In the genomic region with DNA sequence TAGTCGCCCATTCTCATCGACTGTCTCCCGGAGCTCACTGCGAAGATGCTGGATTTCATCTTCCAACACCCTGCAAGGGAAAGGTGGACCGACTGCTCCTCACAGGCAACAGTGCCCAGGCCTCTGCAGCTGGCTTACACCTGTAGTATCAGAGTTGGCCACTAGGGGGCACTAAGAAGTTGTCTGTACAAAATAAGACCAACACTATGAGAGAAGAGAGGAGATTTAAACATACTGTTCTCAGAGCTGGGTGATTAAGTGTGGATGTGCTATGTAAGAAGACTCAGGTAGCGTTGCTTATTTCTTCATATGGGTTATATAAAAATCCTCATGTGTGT, we compare ENCODE assay signal across 9 mouse cellular contexts. TPM values are rescaled to one million over a fixed set of nuclear protein-coding genes. Genes with fewer than 3 reads are reported as not detected.
DNase-seq lines count a peak whose midpoint lies in the region; ATAC-seq and TF ChIP-seq lines count a peak whose summit lies in the region.
"Had no signal": no experiment of that assay in that cellular context is flagged by ENCODE, and none has a peak within 500 bp of the region (broad histone marks: within the 10 kb centered on the region; RNA-seq: fewer than 3 reads in every experiment).

No protein-coding gene starts in this region.

- TF ChIP-seq POLR2A in olfactory bulb, adult 2 months (IDR thresholded peaks at IDR 0.05; ENCODE audit: insufficient read depth, low read depth, low read length) = no peak

- no peak overlapping the region for H3K27ac ChIP-seq in olfactory bulb, adult 2 months (ENCODE audit: insufficient read depth, low read depth, low read length)
- H3K27ac ChIP-seq: heart, embryonic 13.5 days had no signal

- H3K4me3 ChIP-seq in olfactory bulb, adult 2 months (ENCODE audit: insufficient read depth, low read depth, low read length) = no peak overlapping the region
- H3K4me3 ChIP-seq: heart, embryonic 13.5 days had no signal

- peak; percentile 86 to 89 for DNase-seq in B cell, adult 2 months
- peak; percentile 40 for DNase-seq in WW6 (ENCODE audit: low read depth, low spot score)
- DNase-seq in kidney, postnatal 36 days = peak; percentile 76 to 90
- peak; percentile 60 to 77 for DNase-seq in lung, adult 18-20 months
- DNase-seq in thymus, postnatal 0 days (ENCODE audit: low spot score) = peak; percentile 80

- WGBS in olfactory bulb, adult 2 months = 22% methylated on average over 6 of the region's 6 CpGs

- H3K4me1 ChIP-seq in olfactory bulb, adult 2 months (ENCODE audit: control insufficient read depth, insufficient read depth, low read length) = peaks cover 19% of the 10 kb centered on the region
- H3K4me1 ChIP-seq: heart, embryonic 13.5 days had no signal

- peak; percentile 54; the same call in 1 of the 2 replicates for TF ChIP-seq CTCF in olfactory bulb, adult 2 months (IDR thresholded peaks at IDR 0.05; ENCODE audit: insufficient read depth, low read depth, low read length)

- ATAC-seq in common myeloid progenitor, adult 5-6 weeks (replicated peaks; ENCODE audit: low read depth, poor library complexity, severe bottlenecking) = peak; percentile 79
- ATAC-seq in granulocyte monocyte progenitor cell, adult 5-6 weeks (replicated peaks; ENCODE audit: poor library complexity, severe bottlenecking) = peak; percentile 58

RNA-seq across cellular contexts. Expression of gene Ccdc13, which starts 8.3 kb away (rescaled TPM):
- not detected in 2 replicates for total RNA-seq in common myeloid progenitor, adult 5-6 weeks (2017)
- total RNA-seq in granulocyte monocyte progenitor cell, adult 5-6 weeks (2014; fragmentation: Nextera tagmentation) = not detected in 2 replicates
- not detected in 2 replicates for total RNA-seq in granulocyte monocyte progenitor cell, adult 5-6 weeks (2017)
- polyA plus RNA-seq in olfactory bulb, adult 2 months (2012; ENCODE audit: insufficient read depth, insufficient read length, low replicate concordance, missing spikeins) = not detected in 2 replicates
- 0.24 and 0.29 TPM in 2 replicates for polyA plus RNA-seq in thymus, postnatal 0 days (2015; fragmentation: Nextera tagmentation; extraction: Ambion mirVana)
- polyA plus RNA-seq: heart, embryonic 13.5 days had no signal

RNA-seq across cellular contexts. Expression of gene Higd1a, which starts 27.2 kb away (rescaled TPM):
- 15.5 and 18.5 TPM in 2 replicates for total RNA-seq in common myeloid progenitor, adult 5-6 weeks (2017)
- total RNA-seq in granulocyte monocyte progenitor cell, adult 5-6 weeks (2014; fragmentation: Nextera tagmentation) = 106 and 125 TPM in 2 replicates
- total RNA-seq in granulocyte monocyte progenitor cell, adult 5-6 weeks (2017) = 12.9 and 16.8 TPM in 2 replicates
- not detected in 2 replicates for polyA plus RNA-seq in olfactory bulb, adult 2 months (2012; ENCODE audit: insufficient read depth, insufficient read length, low replicate concordance, missing spikeins)
- 142 and 156 TPM in 2 replicates for polyA plus RNA-seq in thymus, postnatal 0 days (2015; fragmentation: Nextera tagmentation; extraction: Ambion mirVana)

RNA-seq across cellular contexts. Expression of gene Hhatl, which starts 38.6 kb away (rescaled TPM):
- not detected in 2 replicates for total RNA-seq in common myeloid progenitor, adult 5-6 weeks (2017)
- total RNA-seq in granulocyte monocyte progenitor cell, adult 5-6 weeks (2014; fragmentation: Nextera tagmentation) = not detected in 2 replicates
- total RNA-seq in granulocyte monocyte progenitor cell, adult 5-6 weeks (2017) = not detected in 2 replicates
- polyA plus RNA-seq in olfactory bulb, adult 2 months (2012; ENCODE audit: insufficient read depth, insufficient read length, low replicate concordance, missing spikeins) = not detected in 2 replicates
- polyA plus RNA-seq in thymus, postnatal 0 days (2015; fragmentation: Nextera tagmentation; extraction: Ambion mirVana) = 0.40 and 0.51 TPM in 2 replicates

RNA-seq across cellular contexts. Expression of gene Klhl40, which starts 53.5 kb away (rescaled TPM):
- total RNA-seq in common myeloid progenitor, adult 5-6 weeks (2017) = 0.59 TPM in 1 of 2 replicates, not detected in the other
- total RNA-seq in granulocyte monocyte progenitor cell, adult 5-6 weeks (2014; fragmentation: Nextera tagmentation) = 0.41 TPM in 1 of 2 replicates, not detected in the other
- total RNA-seq in granulocyte monocyte progenitor cell, adult 5-6 weeks (2017) = not detected in 2 replicates
- not detected in 2 replicates for polyA plus RNA-seq in olfactory bulb, adult 2 months (2012; ENCODE audit: insufficient read depth, insufficient read length, low replicate concordance, missing spikeins)
- 0.34 and 0.40 TPM in 2 replicates for polyA plus RNA-seq in thymus, postnatal 0 days (2015; fragmentation: Nextera tagmentation; extraction: Ambion mirVana)
